Mouse (Mus musculus) ES-E14 (cell line): Measurements from ENCODE around the gene Col8a1. TPM values are rescaled to one million over a fixed set of nuclear protein-coding genes. Genes with fewer than 3 reads are reported as not detected.
A peak's percentile ranks its signal among the peaks of the same experiment; 100 is the strongest.

Experiments
- DNase-seq: peaks from one replicate; pipeline ENCODE4 v3.0.0-alpha.2; 2013; ENCODE audit warnings: low read depth, low spot score
- H3K27ac ChIP-seq: 2 replicates; pipeline ENCODE4 v1.5.1; 2012; ENCODE audit warnings: low read depth, mild to moderate bottlenecking, low read length, moderate library complexity, mixed read lengths; ENCODE audit not compliant: poor library complexity, insufficient read depth, severe bottlenecking
- H3K36me3 ChIP-seq: 2 replicates; pipeline ENCODE4 v1.6.1; 2012; ENCODE audit warnings: mild to moderate bottlenecking, low read length, moderate library complexity, mixed read lengths; ENCODE audit not compliant: control insufficient read depth, poor library complexity, insufficient read depth, severe bottlenecking
- H3K4me1 ChIP-seq, 2 experiments: fragments of 150-350 bp in 1 of 2; sonication (generic) in 1 of 2; 2 replicates each; pipeline ENCODE4 v1.6.1; 2012; ENCODE audit warnings: low read length in 2 of 2, mild to moderate bottlenecking in 1 of 2, mixed read lengths in 1 of 2; ENCODE audit not compliant: control insufficient read depth in 2 of 2, insufficient read depth in 2 of 2, poor library complexity in 1 of 2
- H3K4me3 ChIP-seq, 2 experiments: fragments of 150-350 bp in 1 of 2; sonication (generic) in 1 of 2; 2 replicates each; pipeline ENCODE4 v1.5.1; 2012; ENCODE audit warnings: low read length in 2 of 2, low read depth in 1 of 2, mild to moderate bottlenecking in 1 of 2, mixed read lengths in 1 of 2; ENCODE audit not compliant: insufficient read depth in 1 of 2, poor library complexity in 1 of 2, severe bottlenecking in 1 of 2
- H3K9ac ChIP-seq: 2 replicates; pipeline ENCODE4 v1.6.1; 2012; ENCODE audit warnings: low read depth, mild to moderate bottlenecking, low read length, mixed read lengths; ENCODE audit not compliant: poor library complexity, insufficient read depth, severe bottlenecking
- H3K9me3 ChIP-seq: fragments of 150-350 bp; sonication (generic); 2 replicates; pipeline ENCODE4 v1.6.1; 2012; ENCODE audit warnings: low read depth, mild to moderate bottlenecking, low read length; ENCODE audit not compliant: control insufficient read depth, insufficient read depth
- CHD2 ChIP-seq: IDR thresholded peaks from 2 replicates; pipeline ENCODE4 v1.6.1; 2014; ENCODE audit warnings: mild to moderate bottlenecking, low read depth, low read length, inconsistent platforms
- HCFC1 ChIP-seq: IDR thresholded peaks from 2 replicates; pipeline ENCODE4 v1.6.1; 2012; ENCODE audit warnings: low read length, inconsistent platforms, borderline replicate concordance; ENCODE audit not compliant: insufficient read depth
- MAFK ChIP-seq: IDR thresholded peaks from 2 replicates; pipeline ENCODE4 v1.6.1; 2014; ENCODE audit warnings: mild to moderate bottlenecking, low read depth, low read length, inconsistent platforms; ENCODE audit not compliant: insufficient read depth
- ZC3H11A ChIP-seq: IDR thresholded peaks from 2 replicates; pipeline ENCODE4 v1.6.1; 2012; ENCODE audit warnings: low read depth, mild to moderate bottlenecking, inconsistent platforms, low read length, borderline replicate concordance
- ZNF384 ChIP-seq: IDR thresholded peaks from 2 replicates; pipeline ENCODE4 v1.6.1; 2012; ENCODE audit warnings: low read depth, low read length, inconsistent platforms
- in situ Hi-C, 2 experiments: fragments of 600-800 bp; cut with MboI; formaldehyde crosslinking; loops; one replicate each; pipeline ENCODE4 v1.15.1; 2025; ENCODE audit warnings: low sequenced_read_pairs in 2 of 2, inconsistent platforms in 1 of 2; ENCODE audit not compliant: unreplicated experiment in 2 of 2
- total RNA-seq: library from RNA; depleted of rRNA; stranded (reverse); fragments of 300-350 nt; gene quantifications from 2 replicates; pipeline ENCODE4 v1.2.3, GENCODE M21; 2012

Gene Col8a1
- total RNA-seq, 1 experiment, result 9.2 TPM

- no peaks in the 10 kb centered on the region for H3K9me3 ChIP-seq
- no peak overlapping the region for H3K9ac ChIP-seq
- H3K27ac ChIP-seq, result no peak overlapping the region
- in situ Hi-C loops, result no loop called here
- TF ChIP-seq ZC3H11A, result no peak
- no peak for TF ChIP-seq CHD2
- no peak for TF ChIP-seq ZNF384
- TF ChIP-seq HCFC1, result no peak
- no peak for TF ChIP-seq MAFK
- H3K4me1 ChIP-seq, result 0 out of 4 replicates have a peak, but pooled peaks cover 0 to 2% of the 10 kb centered on the region in 2 experiments
- no peak overlapping the region for H3K4me3 ChIP-seq
- no peaks in the 10 kb centered on the region for H3K36me3 ChIP-seq
- DNase-seq, result no peak
Measured at GRCm38 (mm10) chr16:57759862-57760261, 5.3 kb upstream of the Col8a1 start.

GRCm38 (mm10) chr16:57755708-57756107, 1.2 kb upstream of the Col8a1 start:
- TF ChIP-seq CHD2 (no peak), MAFK (no peak), ZNF384 (no peak), HCFC1 (no peak), ZC3H11A (no peak)
- in situ Hi-C loops, result no loop called here
- H3K4me3 ChIP-seq, result no peak overlapping the region
- no peak overlapping the region for H3K9ac ChIP-seq
- H3K4me1 ChIP-seq, result 0 out of 4 replicates have a peak, but pooled peaks cover 2 to 3% of the 10 kb centered on the region in 2 experiments
- H3K27ac ChIP-seq, result no peak overlapping the region
- DNase-seq, result no peak
- H3K36me3 ChIP-seq, result no peaks in the 10 kb centered on the region
- H3K9me3 ChIP-seq, result no peaks in the 10 kb centered on the region

- Histone ChIP-seq H3K36me3 (no peaks in the 10 kb centered on the region), H3K27ac (no peak overlapping the region), H3K4me3 (peak overlapping the region; percentile 43 to 44; a peak in 3 of 4 replicates), H3K9ac (no peak overlapping the region), H3K4me1 (0 out of 4 replicates have a peak, but pooled peaks cover 2 to 3% of the 10 kb centered on the region in 2 experiments), H3K9me3 (no peaks in the 10 kb centered on the region)
- TF ChIP-seq MAFK (no peak), HCFC1 (no peak), ZC3H11A (no peak), CHD2 (no peak), ZNF384 (no peak)
- in situ Hi-C loops, result no loop called here
- DNase-seq, result peak; percentile 13
Measured at GRCm38 (mm10) chr16:57755241-57755640, 704 bp upstream of the Col8a1 start.

- no peak overlapping the region for H3K27ac ChIP-seq
- no peak overlapping the region for H3K9ac ChIP-seq
- TF ChIP-seq ZNF384, result no peak
- no peak for TF ChIP-seq ZC3H11A
- no peak for TF ChIP-seq MAFK
- no peak for TF ChIP-seq CHD2
- TF ChIP-seq HCFC1, result no peak
- H3K9me3 ChIP-seq, result no peaks in the 10 kb centered on the region
- no peak for DNase-seq
- H3K4me1 ChIP-seq, result 0 out of 4 replicates have a peak, but pooled peaks cover 2 to 3% of the 10 kb centered on the region in 2 experiments
- in situ Hi-C loops, result no loop called here
- H3K36me3 ChIP-seq, result no peaks in the 10 kb centered on the region
- no peak overlapping the region for H3K4me3 ChIP-seq
Measured at GRCm38 (mm10) chr16:57753539-57754280, 827 bp downstream of the Col8a1 start.
